Mouse (Mus musculus) liver, embryonic 15.5 days (tissue): ENCODE results near the gene Zfp605. TPM values are rescaled to one million over a fixed set of nuclear protein-coding genes. Genes with fewer than 3 reads are reported as not detected.
"Not testable (repeated sequence)": the region's sequence is repeated elsewhere in the genome, so short reads cannot be mapped to it uniquely, and the experiment has no call there.

Experiments used
- ATAC-seq: fragments of 200-750 bp; cut with Nextera tagmentation; 2 replicates; pipeline ENCODE4 v1.8.0; 2017; ENCODE audit warnings: moderate number of reproducible peaks, mild to moderate bottlenecking, moderate library complexity; ENCODE audit not compliant: insufficient read depth
- H3K27ac ChIP-seq: fragments of 300-500 bp; sonication (generic); replicated peaks from 2 replicates; pipeline ENCODE4 v1.5.1; 2015; ENCODE audit warnings: mild to moderate bottlenecking, inconsistent platforms
- H3K27me3 ChIP-seq: fragments of 300-500 bp; sonication (generic); 2 replicates; pipeline ENCODE4 v1.6.1; 2015; ENCODE audit warnings: mild to moderate bottlenecking, inconsistent platforms
- H3K36me3 ChIP-seq: fragments of 300-500 bp; sonication (generic); replicated peaks from 2 replicates; pipeline ENCODE4 v1.6.1; 2015; ENCODE audit warnings: moderate library complexity, mild to moderate bottlenecking, inconsistent platforms
- H3K4me1 ChIP-seq: fragments of 300-500 bp; sonication (generic); replicated peaks from 2 replicates; pipeline ENCODE4 v1.6.1; 2015; ENCODE audit warnings: inconsistent platforms
- H3K4me2 ChIP-seq: fragments of 300-500 bp; sonication (generic); 2 replicates; pipeline ENCODE4 v1.6.1; 2015; ENCODE audit warnings: moderate library complexity, mild to moderate bottlenecking, inconsistent platforms
- H3K4me3 ChIP-seq: fragments of 300-500 bp; sonication (generic); replicated peaks from 2 replicates; pipeline ENCODE4 v1.5.1; 2015; ENCODE audit warnings: mild to moderate bottlenecking, inconsistent platforms
- H3K9ac ChIP-seq: fragments of 300-500 bp; sonication (generic); 2 replicates; pipeline ENCODE4 v1.6.1; 2015; ENCODE audit warnings: moderate library complexity, mild to moderate bottlenecking, inconsistent platforms
- H3K9me3 ChIP-seq: fragments of 300-500 bp; sonication (generic); replicated peaks from 2 replicates; pipeline ENCODE4 v1.6.1; 2016; ENCODE audit warnings: inconsistent platforms
- WGBS: fragments of 180-500 bp; shearing (Covaris S2); methylation state at CpG from one replicate; pipeline ENCODE4 v1.1.7; 2015; ENCODE audit warnings: mixed read lengths; ENCODE audit not compliant: insufficient replicate concordance; 5-methylcytosine and 5-hydroxymethylcytosine counted together
- polyA plus RNA-seq: library from polyadenylated mRNA; unstranded; fragments of >200 nt; fragmentation: Nextera tagmentation; extraction: Ambion mirVana; gene quantifications from 2 replicates; pipeline ENCODE4 v1.2.1, GENCODE M21; 2015

The Zfp605 gene
- polyA plus RNA-seq, 1 experiment from 2014 or later: 1.0 TPM

DNA sequence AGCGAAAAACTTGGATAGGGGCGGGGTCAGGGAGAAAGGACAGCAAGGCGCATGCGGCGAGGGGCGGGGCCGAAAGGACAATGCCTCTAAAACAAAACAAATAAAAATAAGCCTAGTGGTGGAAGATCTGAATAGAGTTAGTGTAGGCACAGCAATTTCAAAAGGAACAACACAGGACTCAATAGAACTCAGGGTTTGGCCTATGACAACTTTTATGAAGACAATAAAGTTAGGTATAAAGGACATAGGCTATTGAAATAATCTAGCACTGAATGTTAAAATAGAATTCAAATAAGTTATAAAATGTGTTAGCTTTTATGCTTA lies 1.6 kb upstream of the Zfp605 start:
- peaks cover 33% of the 10 kb centered on the region for H3K36me3 ChIP-seq
- 0% methylated on average over 7 of the region's 7 CpGs for WGBS
- H3K4me3 ChIP-seq: peak overlapping the region; percentile 86
- H3K9me3 ChIP-seq: no peaks in the 10 kb centered on the region
- ATAC-seq: no peak
- no peak overlapping the region for H3K9ac ChIP-seq
- H3K27me3 ChIP-seq: no peaks in the 10 kb centered on the region
- H3K4me2 ChIP-seq: peak overlapping the region; percentile 97
- peaks cover 29% of the 10 kb centered on the region for H3K4me1 ChIP-seq
- peak overlapping the region; percentile 95 for H3K27ac ChIP-seq

DNA sequence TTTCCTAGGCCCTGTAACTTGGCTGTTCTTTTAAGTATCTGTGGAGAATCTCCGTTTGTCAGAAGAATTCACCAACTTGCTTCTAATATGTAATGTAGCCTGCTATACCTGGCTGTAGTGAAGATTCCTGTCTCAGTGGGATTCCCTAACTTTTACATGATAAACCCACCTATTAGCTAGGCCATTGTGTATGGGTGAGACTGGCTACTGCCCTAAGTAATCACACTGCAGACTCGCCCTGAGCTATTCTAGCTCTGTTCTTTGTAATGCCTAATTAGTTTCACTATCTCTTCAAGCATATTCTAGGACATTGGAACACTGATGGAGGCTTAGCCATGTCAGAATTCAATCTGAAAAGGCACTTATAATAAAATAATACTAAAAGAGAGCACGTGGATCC lies 12.5 kb downstream of the Zfp605 start:
- WGBS: 69% methylated on average over 3 of the region's 3 CpGs

DNA sequence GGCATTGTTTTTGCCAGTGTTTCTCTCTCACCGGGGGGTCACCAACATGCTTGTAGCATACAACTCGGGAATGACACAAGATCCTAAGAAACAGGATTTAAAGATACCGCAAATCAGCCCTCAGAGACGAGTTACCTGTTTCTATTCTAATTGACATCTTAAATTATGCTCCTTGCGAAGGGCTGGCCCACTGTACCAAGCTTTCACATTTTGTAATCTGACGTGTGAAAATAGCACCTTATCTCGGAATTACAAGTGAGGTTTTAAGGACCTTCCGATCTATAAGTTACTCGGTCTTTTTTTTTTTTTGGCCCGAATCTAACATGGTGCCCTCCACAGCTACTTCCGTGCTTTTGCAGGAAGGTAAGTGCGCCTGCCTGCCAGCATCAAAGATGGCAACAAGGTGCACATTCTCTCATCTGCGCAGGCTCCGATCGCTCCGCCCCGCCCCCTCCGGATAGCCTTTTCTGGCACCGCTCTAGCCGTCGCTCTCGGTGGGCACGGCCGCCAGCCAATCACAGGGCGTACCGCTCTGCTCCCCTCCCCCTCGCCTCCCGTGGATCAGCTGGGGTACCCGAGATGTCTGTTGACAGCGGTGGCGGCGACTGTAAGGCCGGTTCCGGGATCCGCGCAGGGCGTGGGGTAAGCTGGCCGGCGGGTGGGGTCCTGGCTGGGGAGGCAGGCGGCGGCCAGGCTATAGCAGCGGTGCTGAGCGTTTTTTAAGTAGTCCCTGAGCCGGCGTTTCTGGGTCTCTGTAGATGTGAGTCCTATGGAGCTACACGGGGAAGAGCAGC lies 25.6 kb downstream of the Zfp605 start, which contains the start of gene Chfr:
Gene Chfr (plus strand): TSS at position 550 of the 794 bp plus-strand sequence.
- Histone ChIP-seq H3K27ac (peak within 1 kb of the TSS; percentile 92), H3K4me2 (peak within 1 kb of the TSS; percentile 80), H3K4me1 (peaks cover 30% of the 10 kb centered on the region; the same call in 1 of the 2 replicates), H3K4me3 (peak within 1 kb of the TSS; percentile 84), H3K36me3 (peaks cover 20% of the 10 kb centered on the region), H3K9ac (peak within 1 kb of the TSS; percentile 87), H3K9me3 (no peaks in the 10 kb centered on the region), H3K27me3 (no peaks in the 10 kb centered on the region)
- 3% methylated on average over 46 of the region's 46 CpGs for WGBS
- peak; percentile 100 for ATAC-seq

More for the DNA sequence above, 12.5 kb downstream of the Zfp605 start:
- not testable (repeated sequence) for H3K9me3 ChIP-seq, H3K9ac ChIP-seq, H3K4me2 ChIP-seq, H3K27me3 ChIP-seq, ATAC-seq, H3K4me1 ChIP-seq, H3K4me3 ChIP-seq, H3K27ac ChIP-seq
- H3K36me3 ChIP-seq: peaks cover 12% of the 10 kb centered on the region

DNA sequence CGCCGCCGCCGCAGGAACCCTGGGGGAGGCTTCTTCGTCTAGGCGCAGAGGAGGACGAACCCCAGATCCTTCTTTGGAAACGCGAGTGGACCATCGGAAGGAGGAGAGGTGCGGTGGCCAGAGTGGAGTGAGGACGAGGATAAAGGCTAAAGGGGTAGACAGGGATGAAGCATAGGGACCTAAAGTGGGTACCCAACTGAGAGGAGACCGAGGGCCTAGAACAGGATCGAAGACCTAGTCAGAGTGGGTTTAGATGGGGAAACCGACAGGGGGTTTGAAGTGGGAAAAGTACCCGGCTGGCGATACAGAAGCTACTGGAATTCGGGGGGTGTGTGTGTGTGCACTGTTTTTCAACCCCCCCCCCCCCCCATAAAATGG lies 26.2 kb downstream of the Zfp605 start:
- H3K27ac ChIP-seq: peak overlapping the region; percentile 92
- peaks cover 21% of the 10 kb centered on the region for H3K36me3 ChIP-seq
- H3K9ac ChIP-seq: peak overlapping the region; percentile 87
- no peaks in the 10 kb centered on the region for H3K9me3 ChIP-seq
- peaks cover 30% of the 10 kb centered on the region; the same call in 1 of the 2 replicates for H3K4me1 ChIP-seq
- ATAC-seq: no peak
- H3K4me2 ChIP-seq: peak overlapping the region; percentile 80
- 3% methylated on average over 18 of the region's 18 CpGs for WGBS
- H3K27me3 ChIP-seq: no peaks in the 10 kb centered on the region
- peak overlapping the region; percentile 84 for H3K4me3 ChIP-seq

DNA sequence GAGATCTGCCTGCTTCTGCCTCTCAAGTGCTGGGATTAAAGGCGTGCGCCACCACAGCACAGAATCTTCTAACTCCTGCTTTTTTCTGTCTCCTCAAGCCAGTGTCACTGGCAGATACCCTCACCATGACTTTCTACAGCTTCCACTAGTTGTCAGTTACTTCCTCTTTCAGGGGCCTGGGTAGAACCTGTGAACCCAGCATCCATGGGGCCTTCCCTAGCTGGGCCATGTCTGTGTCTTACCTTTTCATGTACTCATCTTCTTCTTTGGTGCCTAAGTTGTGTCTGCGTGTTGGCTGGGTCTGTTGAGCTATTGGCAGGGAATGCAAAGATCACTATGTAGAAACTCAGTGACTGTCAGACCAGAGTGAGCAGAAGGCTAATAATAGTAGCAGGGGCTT lies 27.9 kb downstream of the Zfp605 start:
- peaks cover 30% of the 10 kb centered on the region for H3K36me3 ChIP-seq
- H3K9me3 ChIP-seq: no peaks in the 10 kb centered on the region
- peaks cover 30% of the 10 kb centered on the region; the same call in 1 of the 2 replicates for H3K4me1 ChIP-seq
- no peak overlapping the region for H3K9ac ChIP-seq
- no peak overlapping the region for H3K27ac ChIP-seq
- H3K27me3 ChIP-seq: no peaks in the 10 kb centered on the region
- H3K4me2 ChIP-seq: no peak overlapping the region
- WGBS: 88% methylated on average over 3 of the region's 3 CpGs
- no peak overlapping the region for H3K4me3 ChIP-seq
- no peak for ATAC-seq

DNA sequence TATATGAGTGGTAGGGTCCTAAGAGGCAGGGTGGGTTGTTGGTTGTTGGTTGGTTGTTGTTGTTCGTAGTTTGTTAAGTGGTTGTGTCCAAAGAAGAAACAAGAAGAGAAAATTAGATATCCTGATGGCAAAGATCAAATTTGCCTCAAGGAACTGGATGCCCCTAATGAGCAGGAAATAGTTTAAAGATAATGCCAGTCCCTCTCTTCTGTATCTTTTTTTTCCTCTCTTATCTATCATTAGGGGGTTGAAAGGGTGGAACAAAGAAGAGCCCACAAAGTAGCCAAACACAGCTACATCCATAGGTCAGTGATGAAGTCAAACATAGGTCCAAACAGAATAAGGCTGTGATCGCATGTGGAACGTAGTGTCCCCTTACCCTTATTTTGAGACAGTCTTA lies 29.4 kb downstream of the Zfp605 start:
- H3K27me3 ChIP-seq: no peaks in the 10 kb centered on the region
- ATAC-seq: no peak
- no peak overlapping the region for H3K9ac ChIP-seq
- peaks cover 40% of the 10 kb centered on the region for H3K36me3 ChIP-seq
- no peak overlapping the region for H3K27ac ChIP-seq
- H3K4me3 ChIP-seq: no peak overlapping the region
- WGBS: 85% methylated on average over 3 of the region's 3 CpGs
- no peak overlapping the region for H3K4me2 ChIP-seq
- no peaks in the 10 kb centered on the region for H3K9me3 ChIP-seq
- peaks cover 30% of the 10 kb centered on the region; the same call in 1 of the 2 replicates for H3K4me1 ChIP-seq

DNA sequence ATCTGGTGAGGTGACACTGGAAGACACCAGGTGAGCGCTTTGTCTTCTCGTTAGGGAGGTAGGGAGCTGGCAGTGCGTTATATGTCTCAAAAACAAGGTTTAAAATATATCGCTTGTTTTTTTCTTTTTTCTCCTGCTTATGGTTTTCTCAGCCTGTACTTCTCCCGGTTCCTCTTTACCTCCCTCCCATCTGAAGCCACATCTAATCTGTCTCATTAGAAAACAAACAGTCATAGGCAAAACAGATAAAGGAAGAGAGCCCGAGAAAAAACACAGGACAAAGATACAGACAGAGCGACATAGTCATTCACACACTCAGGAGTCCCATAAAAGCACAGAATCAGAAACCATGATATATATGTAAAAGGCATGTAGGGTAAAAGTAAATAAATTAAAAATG lies 30.5 kb downstream of the Zfp605 start:
- H3K27me3 ChIP-seq: no peaks in the 10 kb centered on the region
- WGBS: 70% methylated on average over 7 of the region's 7 CpGs

DNA sequence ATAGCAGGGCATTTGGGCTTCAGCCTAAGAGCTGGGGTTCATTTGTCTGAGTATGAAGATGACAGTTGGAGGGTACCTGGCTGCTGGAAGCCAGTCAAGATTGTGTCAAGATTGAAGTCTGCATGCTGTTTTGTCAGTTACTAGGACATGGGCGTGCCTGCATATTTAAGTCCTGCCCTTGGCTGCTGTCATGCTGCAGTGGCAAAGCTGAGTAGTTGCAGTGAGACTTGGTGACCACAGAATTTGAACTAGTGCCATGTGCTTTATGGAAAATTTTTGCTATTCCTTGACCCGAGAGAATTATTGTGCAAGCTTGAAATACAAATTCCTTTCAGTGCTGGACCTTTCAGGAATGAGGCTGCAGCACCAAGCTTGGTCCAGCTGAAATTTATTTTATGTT lies 32.4 kb downstream of the Zfp605 start:
- no peak overlapping the region for H3K4me3 ChIP-seq
- no peak overlapping the region for H3K9ac ChIP-seq
- H3K4me2 ChIP-seq: no peak overlapping the region
- H3K27me3 ChIP-seq: no peaks in the 10 kb centered on the region
- peaks cover 13% of the 10 kb centered on the region; the same call in 1 of the 2 replicates for H3K4me1 ChIP-seq
- ATAC-seq: no peak
- H3K36me3 ChIP-seq: peaks cover 67% of the 10 kb centered on the region
- H3K9me3 ChIP-seq: no peaks in the 10 kb centered on the region
- 73% methylated on average over 2 of the region's 2 CpGs for WGBS
- no peak overlapping the region for H3K27ac ChIP-seq

More for the DNA sequence above, 30.5 kb downstream of the Zfp605 start:
- Histone ChIP-seq H3K9me3 (no peaks in the 10 kb centered on the region), H3K27ac (no peak overlapping the region), H3K9ac (no peak overlapping the region), H3K4me2 (no peak overlapping the region), H3K36me3 (peaks cover 50% of the 10 kb centered on the region), H3K4me1 (peaks cover 24% of the 10 kb centered on the region; the same call in 1 of the 2 replicates), H3K4me3 (no peak overlapping the region)
- no peak for ATAC-seq

DNA sequence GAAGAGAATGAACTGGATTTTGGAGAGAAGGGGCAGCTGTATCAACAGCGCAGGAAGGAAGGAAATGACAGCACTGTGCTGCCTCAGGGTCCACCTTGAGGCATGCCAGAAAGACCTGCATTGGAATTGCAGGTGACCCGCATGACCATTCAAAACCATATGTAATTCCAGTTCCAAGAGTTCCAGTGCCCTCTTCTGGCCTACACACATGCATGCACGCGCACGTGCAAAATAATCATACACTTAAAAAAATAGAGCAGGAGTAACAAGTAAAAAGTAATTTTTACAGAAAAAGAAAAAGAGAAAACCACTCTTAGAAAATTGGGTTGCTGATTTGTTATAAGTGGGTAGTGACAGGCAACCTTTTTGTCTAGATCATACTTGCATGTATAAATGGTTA lies 33.1 kb downstream of the Zfp605 start:
- WGBS: 73% methylated on average over 5 of the region's 5 CpGs
- Histone ChIP-seq H3K4me3 (no peak overlapping the region), H3K4me1 (peaks cover 11% of the 10 kb centered on the region; the same call in 1 of the 2 replicates), H3K27me3 (no peaks in the 10 kb centered on the region), H3K36me3 (peaks cover 74% of the 10 kb centered on the region), H3K27ac (no peak overlapping the region), H3K9ac (no peak overlapping the region), H3K4me2 (no peak overlapping the region), H3K9me3 (no peaks in the 10 kb centered on the region)
- no peak for ATAC-seq

DNA sequence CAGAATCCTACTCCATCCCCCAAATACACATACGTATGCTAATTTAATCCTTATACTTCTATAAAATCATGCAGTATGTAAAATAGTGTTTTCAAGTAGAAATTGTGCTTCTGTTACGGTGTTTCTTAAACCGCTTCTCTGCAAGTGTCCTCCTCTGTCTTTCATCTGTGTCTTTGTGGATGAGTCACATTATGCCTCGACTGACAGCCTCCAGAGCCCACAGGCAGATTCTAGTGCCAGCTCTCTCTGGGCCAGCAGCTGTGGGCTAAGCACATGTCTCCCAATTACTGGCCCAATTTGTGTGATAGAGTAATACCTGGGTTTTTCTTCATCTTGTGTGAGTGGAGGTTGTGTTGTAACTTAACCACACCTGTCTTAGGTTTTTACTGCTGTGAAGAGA lies 59.5 kb downstream of the Zfp605 start:
- Histone ChIP-seq H3K9ac (no peak overlapping the region), H3K4me2 (no peak overlapping the region), H3K27me3 (no peaks in the 10 kb centered on the region), H3K4me1 (no peaks in the 10 kb centered on the region), H3K27ac (no peak overlapping the region), H3K36me3 (peaks cover 71% of the 10 kb centered on the region), H3K9me3 (no peaks in the 10 kb centered on the region), H3K4me3 (no peak overlapping the region)
- WGBS: 80% methylated on average over 4 of the region's 4 CpGs
- no peak for ATAC-seq

DNA sequence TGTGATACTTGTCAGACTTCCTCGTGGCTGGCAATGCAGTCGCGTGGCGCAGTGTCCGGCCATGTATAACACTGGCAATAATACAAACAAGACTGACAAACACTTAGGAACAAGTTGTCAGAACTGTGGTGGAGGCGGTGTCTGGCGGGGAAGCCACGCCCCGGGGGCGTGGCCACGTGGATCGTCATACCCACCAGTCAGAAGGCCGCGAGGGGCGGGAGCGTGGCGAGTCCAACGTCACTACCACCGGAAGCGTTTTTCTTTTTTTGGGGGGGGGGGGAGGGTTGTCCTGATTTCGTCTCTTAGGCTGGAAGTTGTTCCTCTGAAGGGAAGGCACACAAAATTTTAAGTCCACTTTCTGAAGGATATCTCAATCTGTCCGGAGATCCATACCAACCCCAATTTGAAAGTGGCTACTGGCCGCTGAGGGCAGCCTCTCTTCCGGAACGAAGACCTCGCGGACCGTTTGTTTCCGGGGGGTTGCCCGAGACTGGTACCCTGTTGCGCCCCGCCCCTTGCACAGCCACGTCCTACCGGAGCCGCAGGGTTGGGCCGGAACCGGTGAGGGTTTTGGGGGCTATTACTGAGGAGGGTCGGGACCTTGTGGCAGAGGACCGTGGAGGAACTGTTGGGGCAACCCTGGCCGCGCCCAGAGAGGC lies 66.6 kb downstream of the Zfp605 start, which contains the start of gene Golga3:
Gene Golga3 (plus strand): TSS at position 340 of the 659 bp plus-strand sequence.
- Histone ChIP-seq H3K27ac (peak within 1 kb of the TSS; percentile 77), H3K4me2 (peak within 1 kb of the TSS; percentile 76), H3K36me3 (peaks cover 12% of the 10 kb centered on the region), H3K4me3 (peak within 1 kb of the TSS; percentile 93), H3K9me3 (no peaks in the 10 kb centered on the region), H3K27me3 (no peaks in the 10 kb centered on the region), H3K4me1 (peaks cover 34% of the 10 kb centered on the region), H3K9ac (peak within 1 kb of the TSS; percentile 88)
- ATAC-seq: peak; percentile 96
- WGBS: under 1% methylated on average over 41 of the region's 41 CpGs
